8 mouse cellular contexts compared by ENCODE assay signal in genomic region chr6:100288730-100289035, GRCm38 (mm10). TPM values are rescaled to one million over a fixed set of nuclear protein-coding genes. Genes with fewer than 3 reads are reported as not detected.
A peak's percentile ranks its signal among the peaks of the same experiment; 100 is the strongest.
DNase-seq lines count a peak whose midpoint lies in the region; ATAC-seq and TF ChIP-seq lines count a peak whose summit lies in the region.

No protein-coding gene starts in this region.

- no peak overlapping the region for H3K27ac ChIP-seq in forebrain, embryonic 12.5 days
- H3K27ac ChIP-seq in forebrain, embryonic 10.5 days, result no peak overlapping the region
- no peak overlapping the region for H3K27ac ChIP-seq in midbrain, embryonic 13.5 days
- H3K27ac ChIP-seq in midbrain, postnatal 0 days (ENCODE audit: low read depth, low read length), result no peak overlapping the region
- H3K27ac ChIP-seq in forebrain, embryonic 16.5 days (ENCODE audit: low read length), result no peak overlapping the region

- WGBS in forebrain, embryonic 12.5 days, result 63% methylated on average over 4 of the region's 4 CpGs
- 49% methylated on average over 4 of the region's 4 CpGs for WGBS in forebrain, embryonic 10.5 days
- WGBS in midbrain, embryonic 13.5 days, result 57% methylated on average over 4 of the region's 4 CpGs
- 49% methylated on average over 4 of the region's 4 CpGs for WGBS in midbrain, postnatal 0 days
- WGBS in forebrain, embryonic 16.5 days, result 54% methylated on average over 4 of the region's 4 CpGs

- no peak for TF ChIP-seq CTCF in midbrain, postnatal 0 days (IDR thresholded peaks at IDR 0.05)

- no peak overlapping the region for H3K9ac ChIP-seq in forebrain, embryonic 12.5 days
- no peak overlapping the region; the same call in 1 of the 2 replicates for H3K9ac ChIP-seq in midbrain, embryonic 13.5 days (replicated peaks)
- H3K9ac ChIP-seq in midbrain, postnatal 0 days (replicated peaks; ENCODE audit: low read length, poor library complexity, severe bottlenecking), result no peak overlapping the region
- H3K9ac ChIP-seq in forebrain, embryonic 16.5 days (replicated peaks; ENCODE audit: low read depth, low read length), result no peak overlapping the region

- no peaks in the 10 kb centered on the region for H3K36me3 ChIP-seq in forebrain, embryonic 12.5 days (replicated peaks)
- H3K36me3 ChIP-seq in forebrain, embryonic 10.5 days (replicated peaks), result peaks cover 2% of the 10 kb centered on the region; the same call in 1 of the 2 replicates
- no peaks in the 10 kb centered on the region for H3K36me3 ChIP-seq in midbrain, embryonic 13.5 days
- H3K36me3 ChIP-seq in midbrain, postnatal 0 days (ENCODE audit: insufficient read depth, low read length), result no peaks in the 10 kb centered on the region
- no peaks in the 10 kb centered on the region for H3K36me3 ChIP-seq in forebrain, embryonic 16.5 days (ENCODE audit: control insufficient read depth, insufficient read depth)

- no peak overlapping the region for H3K4me3 ChIP-seq in forebrain, embryonic 12.5 days (replicated peaks)
- H3K4me3 ChIP-seq in forebrain, embryonic 10.5 days, result no peak overlapping the region
- H3K4me3 ChIP-seq in midbrain, embryonic 13.5 days (replicated peaks), result no peak overlapping the region
- H3K4me3 ChIP-seq in midbrain, postnatal 0 days (ENCODE audit: low read depth, low read length), result no peak overlapping the region
- H3K4me3 ChIP-seq in forebrain, embryonic 16.5 days (replicated peaks; ENCODE audit: low read length), result no peak overlapping the region

- peak overlapping the region; percentile 87; the same call in 1 of the 2 replicates for H3K4me2 ChIP-seq in forebrain, embryonic 12.5 days
- peak overlapping the region; percentile 96 for H3K4me2 ChIP-seq in midbrain, embryonic 13.5 days (replicated peaks)
- no peak overlapping the region for H3K4me2 ChIP-seq in midbrain, postnatal 0 days (ENCODE audit: low read depth, low read length, poor library complexity, severe bottlenecking)
- H3K4me2 ChIP-seq in forebrain, embryonic 16.5 days (ENCODE audit: low read length), result peak overlapping the region; percentile 79

- ATAC-seq in forebrain, embryonic 12.5 days (ENCODE audit: low FRiP score), result no peak
- ATAC-seq in midbrain, embryonic 13.5 days, result no peak
- ATAC-seq in midbrain, postnatal 0 days (ENCODE audit: low FRiP score), result no peak
- ATAC-seq in forebrain, embryonic 16.5 days, result no peak
- no peak for ATAC-seq in CD4-positive, CD25-positive, alpha-beta regulatory T cell, adult 4 months

- peaks cover 27% of the 10 kb centered on the region for H3K27me3 ChIP-seq in forebrain, embryonic 12.5 days
- H3K27me3 ChIP-seq in forebrain, embryonic 10.5 days (ENCODE audit: poor library complexity, severe bottlenecking), result peaks cover 56% of the 10 kb centered on the region
- H3K27me3 ChIP-seq in midbrain, embryonic 13.5 days, result peaks cover 27% of the 10 kb centered on the region
- H3K27me3 ChIP-seq in midbrain, postnatal 0 days (ENCODE audit: insufficient read depth, low read length), result no peaks in the 10 kb centered on the region; the same call in 1 of the 2 replicates
- 0 out of 2 replicates have a peak, but pooled peaks cover 3% of the 10 kb centered on the region for H3K27me3 ChIP-seq in forebrain, embryonic 16.5 days (replicated peaks; ENCODE audit: control insufficient read depth, insufficient read depth, low read length)

- H3K9me3 ChIP-seq in forebrain, embryonic 12.5 days, result no peaks in the 10 kb centered on the region
- H3K9me3 ChIP-seq in forebrain, embryonic 10.5 days, result no peaks in the 10 kb centered on the region
- H3K9me3 ChIP-seq in midbrain, embryonic 13.5 days, result no peaks in the 10 kb centered on the region
- no peaks in the 10 kb centered on the region for H3K9me3 ChIP-seq in midbrain, postnatal 0 days (ENCODE audit: low read length)
- H3K9me3 ChIP-seq in forebrain, embryonic 16.5 days (ENCODE audit: control insufficient read depth, low read length), result no peaks in the 10 kb centered on the region; the same call in 1 of the 2 replicates

- DNase-seq in forebrain, embryonic 10.5 days (ENCODE audit: extremely low spot score, low spot score), result no peak
- DNase-seq in midbrain, postnatal 0 days (ENCODE audit: low spot score), result no peak
- peak; percentile 16 for DNase-seq in skeletal muscle tissue, adult 2 months (ENCODE audit: low read depth, low spot score)
- no peak for DNase-seq in left cerebral cortex, adult 9 months (ENCODE audit: low spot score in 2 of 2)

- H3K4me1 ChIP-seq in forebrain, embryonic 12.5 days, result peaks cover 25% of the 10 kb centered on the region
- peaks cover 36% of the 10 kb centered on the region for H3K4me1 ChIP-seq in forebrain, embryonic 10.5 days
- H3K4me1 ChIP-seq in midbrain, embryonic 13.5 days (replicated peaks), result peaks cover 34% of the 10 kb centered on the region
- H3K4me1 ChIP-seq in midbrain, postnatal 0 days (ENCODE audit: insufficient read depth, low read length), result peaks cover 3% of the 10 kb centered on the region; the same call in 1 of the 2 replicates
- H3K4me1 ChIP-seq in forebrain, embryonic 16.5 days (replicated peaks; ENCODE audit: control insufficient read depth, insufficient read depth, low read length), result peaks cover 24% of the 10 kb centered on the region

RNA-seq across cellular contexts. Expression of gene Rybp, which starts 1.4 kb away (rescaled TPM):
- polyA plus RNA-seq in forebrain, embryonic 12.5 days (2016; fragmentation: Nextera tagmentation; extraction: Ambion mirVana), result 20.8 and 22.2 TPM in 2 replicates
- polyA plus RNA-seq in forebrain, embryonic 10.5 days (2016; fragmentation: Nextera tagmentation; extraction: Ambion mirVana), result 11.9 and 12.8 TPM in 2 replicates
- 18.0 and 19.7 TPM in 2 replicates for polyA plus RNA-seq in midbrain, embryonic 13.5 days (2015; fragmentation: Nextera tagmentation; extraction: Ambion mirVana)
- 36.0 and 42.1 TPM in 2 replicates for total RNA-seq in midbrain, postnatal 0 days (2014; rRNA removed)
- 20.9 and 29.6 TPM in 2 replicates for polyA plus RNA-seq in midbrain, postnatal 0 days (2015; fragmentation: Nextera tagmentation; extraction: Ambion mirVana)
- polyA plus RNA-seq in forebrain, embryonic 16.5 days (2015; fragmentation: Nextera tagmentation; extraction: Ambion mirVana), result 30.4 and 31.2 TPM in 2 replicates
- polyA plus RNA-seq in CD4-positive, CD25-positive, alpha-beta regulatory T cell, adult 4 months (2017; shearing (Covaris generic)), result 10 to 100 TPM; 11.8 to 13.7 TPM
